Mouse (Mus musculus): ENCODE data around the gene Nlk.

- TF ChIP-seq CTCF (IDR thresholded peaks at IDR 0.05; ENCODE audit: low read depth, low read length) (no peak), POLR2A (IDR thresholded peaks at IDR 0.05; ENCODE audit: extremely low read depth, insufficient read depth, low read length) (no peak)
Observed at GRCm38 (mm10) chr11:78528714-78529113, 168.5 kb downstream of the Nlk start.

Data from liver, adult 2 months (tissue).